Mouse (Mus musculus) embryonic facial prominence, embryonic 10.5 days (tissue): ENCODE data around the gene Adam23. TPM values are rescaled to one million over a fixed set of nuclear protein-coding genes. Genes with fewer than 3 reads are reported as not detected.
"Not testable (repeated sequence)": the region's sequence is repeated elsewhere in the genome, so short reads cannot be mapped to it uniquely, and the experiment has no call there.

Experiments used
- DNase-seq: peaks from one replicate; pipeline ENCODE4 v3.0.0-alpha.2; 2017; ENCODE audit warnings: low spot score
- H3K27ac ChIP-seq: fragments of 300-500 bp; sonication (generic); replicated peaks from 2 replicates; pipeline ENCODE4 v1.5.1; 2016; ENCODE audit warnings: mild to moderate bottlenecking
- H3K27me3 ChIP-seq: fragments of 300-500 bp; sonication (generic); replicated peaks from 2 replicates; pipeline ENCODE4 v1.6.1; 2016; ENCODE audit warnings: low read depth, mild to moderate bottlenecking; ENCODE audit not compliant: poor library complexity, severe bottlenecking
- H3K36me3 ChIP-seq: fragments of 300-500 bp; sonication (generic); replicated peaks from 2 replicates; pipeline ENCODE4 v1.6.1; 2016; ENCODE audit warnings: mild to moderate bottlenecking, moderate library complexity
- H3K4me1 ChIP-seq: fragments of 300-500 bp; sonication (generic); 2 replicates; pipeline ENCODE4 v1.6.1; 2016
- H3K4me3 ChIP-seq: fragments of 300-500 bp; sonication (generic); 2 replicates; pipeline ENCODE4 v1.5.1; 2016; ENCODE audit warnings: mild to moderate bottlenecking, moderate library complexity
- H3K9me3 ChIP-seq: fragments of 300-500 bp; sonication (generic); 2 replicates; pipeline ENCODE4 v1.6.1; 2016; ENCODE audit warnings: mild to moderate bottlenecking
- WGBS: fragments of 180-500 bp; shearing (Covaris S2); methylation state at CpG from one replicate; pipeline ENCODE4 v1.1.7; 2016; 5-methylcytosine and 5-hydroxymethylcytosine counted together
- polyA plus RNA-seq: library from polyadenylated mRNA; unstranded; fragments of >200 nt; fragmentation: Nextera tagmentation; extraction: Ambion mirVana; gene quantifications from 2 replicates; pipeline ENCODE4 v1.2.1, GENCODE M21; 2016

Adam23 gene
- polyA plus RNA-seq, 1 experiment from 2014 or later: 5.1 TPM

DNA sequence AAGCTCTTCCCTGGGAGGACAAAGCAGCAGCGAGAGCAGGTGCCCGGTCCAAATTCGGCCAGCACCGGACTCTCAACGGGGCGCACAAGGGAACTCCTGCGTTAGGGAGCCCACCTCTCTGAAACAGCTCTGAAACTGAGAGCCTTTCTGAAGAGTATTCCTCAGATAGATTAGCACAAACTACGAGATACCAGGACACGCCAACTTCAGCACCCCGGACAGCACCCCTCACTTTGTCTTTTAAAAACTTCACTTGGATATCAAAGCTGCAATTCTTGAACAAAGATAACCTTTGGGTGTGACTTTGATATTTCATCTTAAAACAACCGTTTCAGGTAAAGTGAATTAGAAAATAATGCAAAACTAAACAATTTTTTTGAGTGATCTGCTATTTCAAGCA is 168.9 kb downstream of the Adam23 start:
- Histone ChIP-seq H3K27me3 (peaks cover 14% of the 10 kb centered on the region), H3K9me3 (no peaks in the 10 kb centered on the region), H3K4me3 (peak overlapping the region; percentile 29; the same call in 1 of the 2 replicates), H3K36me3 (no peaks in the 10 kb centered on the region), H3K27ac (no peak overlapping the region), H3K4me1 (peaks cover 7% of the 10 kb centered on the region)
- DNase-seq: peak; percentile 83
- 2% methylated on average over 11 of the region's 11 CpGs for WGBS

DNA sequence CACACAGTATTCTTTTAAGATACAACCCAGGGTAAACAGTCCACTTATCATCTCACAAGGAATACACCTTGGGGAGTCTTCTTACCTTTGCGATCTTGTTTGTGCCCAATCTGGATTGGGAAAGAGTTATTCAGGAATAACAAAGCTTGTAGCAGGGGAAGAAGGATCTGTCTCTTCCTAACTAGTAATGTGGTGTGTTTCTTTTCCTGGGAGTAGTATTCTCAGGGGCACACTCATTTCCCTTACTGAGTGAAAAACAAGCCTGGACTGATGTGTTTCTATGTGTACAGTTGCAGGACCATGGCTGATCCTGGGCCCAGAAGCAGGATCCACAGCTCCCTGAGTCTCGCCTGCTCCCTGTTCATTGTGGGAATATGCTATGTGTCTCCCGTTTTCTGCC is 170.0 kb downstream of the Adam23 start, which contains the start of gene Gm39653:
Gm39653 (plus strand) TSS at position 301 of the 400 bp plus-strand sequence.
- Histone ChIP-seq H3K4me1 (peaks cover 7% of the 10 kb centered on the region), H3K27me3 (peaks cover 14% of the 10 kb centered on the region), H3K9me3 (no peaks in the 10 kb centered on the region), H3K4me3 (no peak within 1 kb of the TSS), H3K27ac (no peak within 1 kb of the TSS), H3K36me3 (no peaks in the 10 kb centered on the region)
- DNase-seq: no peak
- WGBS: 82% methylated on average over 3 of the region's 3 CpGs

DNA sequence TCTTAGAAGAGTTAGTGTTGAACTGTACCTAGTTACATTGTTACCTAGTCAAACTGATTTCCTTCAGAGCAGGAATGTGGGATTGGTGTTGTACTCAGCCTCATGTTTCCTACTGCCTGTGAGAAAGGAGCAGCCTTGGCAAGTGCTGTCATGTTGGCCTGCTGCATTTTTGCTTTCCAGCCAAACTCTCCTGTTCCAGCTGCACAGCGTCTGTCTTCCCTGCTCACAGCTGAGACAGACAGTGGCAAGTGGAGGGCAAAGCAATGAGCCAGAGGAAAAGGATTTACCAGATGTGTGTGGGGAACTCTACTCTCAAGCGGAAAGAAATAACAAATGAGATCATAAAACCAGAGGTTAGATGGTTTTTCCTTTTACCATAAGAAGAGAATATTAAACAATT is 182.5 kb downstream of the Adam23 start:
- peak; percentile 15 for DNase-seq
- WGBS: 62% methylated on average over 2 of the region's 2 CpGs

DNA sequence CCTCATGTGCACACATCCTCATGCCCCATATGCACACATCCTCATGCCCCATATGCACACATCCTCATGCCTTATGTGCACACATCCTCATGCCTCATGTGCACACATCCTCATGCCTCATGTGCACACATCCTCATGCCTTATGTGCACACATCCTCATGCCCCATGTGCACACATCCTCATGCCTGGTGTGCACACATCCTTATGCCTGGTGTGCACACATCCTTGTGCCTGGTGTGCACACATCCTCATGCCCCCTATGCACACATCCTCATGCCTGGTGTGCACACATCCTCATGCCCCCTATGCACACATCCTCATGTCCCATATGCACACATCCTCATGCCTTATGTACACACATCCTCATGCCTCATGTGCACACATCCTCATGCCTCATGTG is 184.7 kb downstream of the Adam23 start:
- not testable (repeated sequence) for H3K27me3 ChIP-seq, H3K36me3 ChIP-seq, H3K4me1 ChIP-seq, H3K27ac ChIP-seq, H3K9me3 ChIP-seq, H3K4me3 ChIP-seq, DNase-seq

More for the DNA sequence above, 182.5 kb downstream of the Adam23 start:
- Histone ChIP-seq H3K4me3 (no peak overlapping the region), H3K4me1 (no peaks in the 10 kb centered on the region), H3K36me3 (no peaks in the 10 kb centered on the region), H3K27me3 (no peaks in the 10 kb centered on the region), H3K27ac (no peak overlapping the region), H3K9me3 (peaks cover 3% of the 10 kb centered on the region; the same call in 1 of the 2 replicates)

DNA sequence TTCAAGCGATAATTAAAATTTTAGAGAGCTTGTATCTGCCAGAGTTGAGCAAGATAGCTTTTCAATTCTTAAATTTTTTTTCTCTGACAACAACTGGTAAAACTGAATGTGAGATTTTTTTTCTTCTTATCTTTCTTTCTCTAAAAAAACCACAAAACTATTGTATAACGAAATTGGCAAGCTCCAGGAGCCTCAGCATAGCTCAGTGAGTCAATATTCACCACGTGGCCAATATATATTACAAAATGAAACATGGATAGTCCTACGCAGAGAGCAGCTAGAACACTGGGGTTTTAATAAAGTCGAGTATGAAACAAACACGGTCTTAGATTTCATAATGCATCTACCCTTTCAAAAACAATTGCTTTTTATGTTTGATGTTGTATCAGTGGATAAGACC is 194.2 kb downstream of the Adam23 start:
- DNase-seq: no peak
- WGBS: 83% methylated on average over 6 of the region's 6 CpGs
- Histone ChIP-seq H3K27me3 (no peaks in the 10 kb centered on the region), H3K4me3 (no peak overlapping the region), H3K27ac (no peak overlapping the region), H3K4me1 (no peaks in the 10 kb centered on the region), H3K9me3 (no peaks in the 10 kb centered on the region), H3K36me3 (no peaks in the 10 kb centered on the region)

Other genes with a start within 250 kb of the Adam23 start
- gene Gpr1, start 231.3 kb upstream of the Adam23 start, polyA plus RNA-seq: 0.10 and 0.12 TPM in 2 replicates
- gene Zdbf2, start 172.6 kb upstream of the Adam23 start, polyA plus RNA-seq: 18.8 and 21.0 TPM in 2 replicates
- not detected in 2 replicates for gene Gm39653, start 170.1 kb downstream of the Adam23 start, polyA plus RNA-seq
- gene Dytn, start 241.0 kb downstream of the Adam23 start, polyA plus RNA-seq: 0.05 TPM in 1 of 2 replicates, not detected in the other